Mouse (Mus musculus) cerebellum, postnatal 10 days (tissue): Measurements from ENCODE around the gene Gsta1.
"Not testable (repeated sequence)": the region's sequence is repeated elsewhere in the genome, so short reads cannot be mapped to it uniquely, and the experiment has no call there.

Source experiments
- DNase-seq, 2 experiments: peaks; one replicate each; pipeline ENCODE4 v3.0.0; 2021; ENCODE audit warnings: mixed read lengths in 2 of 2

The Gsta1 gene

DNA sequence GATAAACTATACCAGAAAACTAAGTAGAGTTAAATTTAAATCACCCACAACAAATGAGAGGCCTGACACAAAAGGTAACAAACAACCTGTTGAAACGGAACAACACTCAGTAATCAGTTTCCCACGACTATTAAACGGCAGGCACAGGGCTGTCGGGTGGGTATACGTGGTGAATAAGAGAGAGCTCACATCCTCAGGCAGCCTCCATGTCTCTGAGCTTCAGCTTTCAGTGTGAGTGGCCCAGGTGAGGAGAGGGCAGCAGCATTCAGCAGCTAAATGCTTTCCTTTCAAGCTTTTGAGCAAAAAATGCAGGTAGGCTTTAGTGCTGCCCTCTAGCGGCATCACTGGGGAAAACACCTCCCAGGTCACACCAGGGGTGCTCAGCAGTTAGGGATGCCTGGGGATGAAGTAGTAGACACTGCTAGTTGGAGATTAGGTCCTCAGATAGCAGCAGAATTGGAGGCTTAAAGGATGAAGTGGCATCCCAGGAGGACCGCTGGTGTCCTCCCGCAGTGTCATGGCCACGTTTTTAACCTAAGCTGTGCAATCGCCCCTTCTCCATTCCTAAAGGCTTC, 2.8 kb downstream of the Gsta1 start:
- not testable (repeated sequence) for DNase-seq

DNA sequence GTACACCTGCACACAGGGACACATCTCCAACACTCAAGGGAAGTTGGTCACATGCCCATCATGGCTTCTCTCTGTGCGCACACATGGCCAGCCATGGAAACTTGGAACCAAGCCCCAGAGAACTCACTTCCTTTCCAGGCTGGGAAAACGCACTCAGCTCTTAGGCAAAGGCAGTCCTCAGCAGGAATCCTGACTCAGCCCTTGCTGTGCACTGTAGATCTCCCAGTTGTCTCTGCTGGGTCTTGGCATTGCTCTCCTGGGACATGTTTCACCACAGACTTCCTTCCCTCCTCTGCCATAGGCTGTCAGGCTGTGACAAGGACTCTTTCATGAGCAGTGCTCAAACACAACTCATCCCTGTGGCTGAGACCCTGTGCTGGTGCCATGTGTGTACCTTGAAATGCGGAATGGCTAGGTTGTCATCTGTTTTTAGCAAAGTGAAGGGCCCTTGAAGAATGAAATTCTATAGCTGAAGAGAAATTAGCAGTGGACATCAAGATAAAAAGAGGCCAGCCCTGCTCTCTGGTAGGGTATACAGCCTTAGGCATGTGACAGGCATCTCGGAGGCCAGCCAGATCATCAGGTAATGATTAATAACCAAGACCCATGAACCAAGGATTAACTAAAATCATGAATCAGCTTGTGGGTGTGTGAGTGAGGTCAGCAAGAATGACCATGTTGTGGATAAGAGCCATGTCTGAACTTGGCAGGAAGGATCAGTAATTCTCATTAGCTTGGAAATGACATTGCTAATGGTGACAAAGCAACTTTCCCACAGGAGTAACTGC, 25.4 kb downstream of the Gsta1 start:
- peak; percentile 28 to 46 for DNase-seq

DNA sequence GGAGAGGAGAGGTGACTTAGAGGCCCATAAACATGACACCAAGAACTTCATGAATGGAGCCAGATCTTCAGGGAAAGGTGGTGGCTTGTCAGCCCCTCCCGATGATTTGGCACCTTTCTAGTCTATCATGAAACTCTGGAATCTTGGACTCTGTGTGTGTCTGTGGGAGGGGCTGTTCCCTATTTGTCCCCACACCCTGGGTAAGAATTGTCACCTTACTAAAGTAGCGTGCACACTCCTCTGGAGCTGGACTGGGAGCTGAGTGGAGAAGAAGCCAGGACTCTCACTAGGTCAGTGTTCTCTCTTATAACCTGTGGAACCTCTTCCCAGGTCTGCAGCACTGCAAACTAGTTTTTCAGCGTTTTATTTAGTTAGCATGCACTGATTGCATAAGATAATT, 26.5 kb downstream of the Gsta1 start, which contains the start of gene Gm3776:
Gene Gm3776, plus strand, starts transcription at position 216 of the 400 bp plus-strand sequence.
- DNase-seq, result not testable (repeated sequence)

DNA sequence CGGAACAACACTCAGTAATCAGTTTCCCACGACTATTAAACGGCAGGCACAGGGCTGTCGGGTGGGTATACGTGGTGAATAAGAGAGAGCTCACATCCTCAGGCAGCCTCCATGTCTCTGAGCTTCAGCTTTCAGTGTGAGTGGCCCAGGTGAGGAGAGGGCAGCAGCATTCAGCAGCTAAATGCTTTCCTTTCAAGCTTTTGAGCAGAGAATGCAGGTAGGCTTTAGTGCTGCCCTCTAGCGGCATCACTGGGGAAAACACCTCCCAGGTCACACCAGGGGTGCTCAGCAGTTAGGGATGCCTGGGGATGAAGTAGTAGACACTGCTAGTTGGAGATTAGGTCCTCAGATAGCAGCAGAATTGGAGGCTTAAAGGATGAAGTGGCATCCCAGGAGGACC, 29.2 kb downstream of the Gsta1 start:
- peak; percentile 42 to 44 for DNase-seq

DNA sequence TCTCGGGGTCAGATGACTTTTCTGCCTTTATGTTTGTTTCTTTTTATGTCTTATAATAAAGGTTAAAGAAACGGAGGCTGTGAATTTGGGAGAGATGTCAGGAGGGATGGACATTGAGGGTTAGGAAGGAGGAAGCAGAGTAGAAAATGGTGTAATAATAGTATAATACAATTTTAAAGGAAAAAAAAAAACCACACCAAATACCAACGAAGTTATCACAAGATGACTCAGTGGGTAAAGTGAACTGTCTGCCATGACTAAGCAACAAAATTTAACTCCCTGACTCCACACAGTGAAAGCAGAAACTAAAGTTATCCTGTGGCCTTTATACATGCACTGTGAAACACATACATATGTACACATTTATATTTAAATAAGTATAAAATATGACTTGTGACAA, 40.5 kb downstream of the Gsta1 start:
- DNase-seq, result not testable (repeated sequence)

DNA sequence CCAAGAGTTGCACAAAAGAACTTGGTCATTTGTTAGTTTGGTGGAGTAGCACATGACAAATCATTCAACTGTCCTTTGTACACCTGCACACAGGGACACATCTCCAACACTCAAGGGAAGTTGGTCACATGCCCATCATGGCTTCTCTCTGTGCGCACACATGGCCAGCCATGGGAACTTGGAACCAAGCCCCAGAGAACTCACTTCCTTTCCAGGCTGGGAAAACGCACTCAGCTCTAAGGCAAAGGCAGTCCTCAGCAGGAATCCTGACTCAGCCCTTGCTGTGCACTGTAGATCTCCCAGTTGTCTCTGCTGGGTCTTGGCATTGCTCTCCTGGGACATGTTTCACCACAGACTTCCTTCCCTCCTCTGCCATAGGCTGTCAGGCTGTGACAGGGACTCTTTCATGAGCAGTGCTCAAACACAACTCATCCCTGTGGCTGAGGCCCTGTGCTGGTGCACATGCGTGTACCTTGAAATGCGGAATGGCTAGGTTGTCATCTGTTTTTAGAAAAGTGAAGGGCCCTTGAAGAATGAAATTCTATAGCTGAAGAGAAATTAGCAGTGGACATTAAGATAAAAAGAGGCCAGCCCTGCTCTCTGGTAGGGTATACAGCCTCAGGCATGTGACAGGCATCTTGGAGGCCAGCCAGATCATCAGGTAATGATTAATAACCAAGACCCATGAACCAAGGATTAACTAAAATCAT, 51.7 kb downstream of the Gsta1 start:
- peak; percentile 47 to 50 for DNase-seq

DNA sequence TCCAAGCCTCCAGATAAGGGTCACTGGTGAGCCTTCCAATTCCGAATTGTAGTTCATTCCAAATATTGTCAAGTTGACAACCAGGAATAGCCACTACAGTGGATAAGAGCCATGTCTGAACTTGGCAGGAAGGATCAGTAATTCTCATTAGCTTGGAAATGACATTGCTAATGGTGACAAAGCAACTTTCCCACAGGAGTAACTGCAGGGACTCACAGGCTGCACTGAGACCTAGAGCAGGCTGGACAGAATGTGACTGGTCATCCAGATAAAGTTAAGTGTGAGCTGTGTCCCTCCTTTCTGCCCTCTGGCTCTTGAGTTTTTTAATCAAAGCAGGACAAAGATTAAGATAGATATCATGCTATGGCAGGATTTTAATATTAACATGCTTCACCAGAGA, 58.6 kb downstream of the Gsta1 start:
- DNase-seq, result not testable (repeated sequence)

DNA sequence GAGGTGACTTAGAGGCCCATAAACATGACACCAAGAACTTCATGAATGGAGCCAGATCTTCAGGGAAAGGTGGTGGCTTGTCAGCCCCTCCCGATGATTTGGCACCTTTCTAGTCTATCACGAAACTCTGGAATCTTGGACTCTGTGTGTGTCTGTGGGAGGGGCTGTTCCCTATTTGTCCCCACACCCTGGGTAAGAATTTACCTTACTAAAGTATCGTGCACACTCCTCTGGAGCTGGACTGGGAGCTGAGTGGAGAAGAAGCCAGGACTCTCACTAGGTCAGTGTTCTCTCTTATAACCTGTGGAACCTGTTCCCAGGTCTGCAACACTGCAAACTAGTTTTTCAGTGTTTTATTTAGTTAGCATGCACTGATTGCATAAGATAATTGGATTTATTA, 59.3 kb downstream of the Gsta1 start, which contains the start of gene Gm10639:
Gene Gm10639, plus strand, starts transcription at position 201 of the 400 bp plus-strand sequence.
- DNase-seq, result not testable (repeated sequence)
